In genomic region chr12:111143005-111143508, GRCm38 (mm10) we compare ENCODE assay signal across 10 mouse cellular contexts. TPM values are rescaled to one million over a fixed set of nuclear protein-coding genes. Genes with fewer than 3 reads are reported as not detected.
DNase-seq lines count a peak whose midpoint lies in the region; ATAC-seq and TF ChIP-seq lines count a peak whose summit lies in the region.
"Had no signal": no experiment of that assay in that cellular context is flagged by ENCODE, and none has a peak within 500 bp of the region (broad histone marks: within the 10 kb centered on the region; RNA-seq: fewer than 3 reads in every experiment).

No protein-coding gene starts in this region.

- no peaks in the 10 kb centered on the region for H3K27me3 ChIP-seq in intestine, postnatal 0 days (replicated peaks; ENCODE audit: control insufficient read depth, insufficient read depth, low read length)
- H3K27me3 ChIP-seq in midbrain, embryonic 13.5 days = 0 out of 2 replicates have a peak, but pooled peaks cover 5% of the 10 kb centered on the region
- H3K27me3 ChIP-seq: CH12.LX had no signal

- WGBS in intestine, postnatal 0 days = 32% methylated on average over 12 of the region's 12 CpGs
- WGBS in midbrain, embryonic 13.5 days = 6% methylated on average over 12 of the region's 12 CpGs

- no peaks in the 10 kb centered on the region for H3K4me1 ChIP-seq in intestine, postnatal 0 days (replicated peaks; ENCODE audit: control insufficient read depth, insufficient read depth, low read length)
- H3K4me1 ChIP-seq in midbrain, embryonic 13.5 days (replicated peaks) = peaks cover 31% of the 10 kb centered on the region

- no peak overlapping the region for H3K27ac ChIP-seq in intestine, postnatal 0 days (ENCODE audit: low read depth, low read length)
- H3K27ac ChIP-seq in midbrain, embryonic 13.5 days = peak overlapping the region; percentile 83

- H3K9ac ChIP-seq in intestine, postnatal 0 days (ENCODE audit: low read depth, low read length) = no peak overlapping the region
- peak overlapping the region; percentile 37 for H3K9ac ChIP-seq in midbrain, embryonic 13.5 days (replicated peaks)

- DNase-seq in frontal cortex, postnatal 25 days (ENCODE audit: low spot score in 2 of 2) = no peak
- peak; percentile 69 to 70 for DNase-seq in B cell, adult 2 months
- peak; percentile 72 for DNase-seq in embryo, embryonic 11 days
- no peak for DNase-seq in adrenal gland, adult 18-20 months (ENCODE audit: low spot score in 2 of 2)
- DNase-seq in gastrocnemius, postnatal 36 days = no peak

- H3K4me2 ChIP-seq in intestine, postnatal 0 days (replicated peaks; ENCODE audit: low read depth) = no peak overlapping the region
- peak overlapping the region; percentile 44 for H3K4me2 ChIP-seq in midbrain, embryonic 13.5 days (replicated peaks)

- H3K4me3 ChIP-seq in intestine, postnatal 0 days (ENCODE audit: low read depth, low read length) = no peak overlapping the region
- H3K4me3 ChIP-seq in midbrain, embryonic 13.5 days (replicated peaks) = peak overlapping the region; percentile 12

- H3K36me3 ChIP-seq in intestine, postnatal 0 days (ENCODE audit: control insufficient read depth, insufficient read depth) = no peaks in the 10 kb centered on the region
- H3K36me3 ChIP-seq in midbrain, embryonic 13.5 days = no peaks in the 10 kb centered on the region

- H3K9me3 ChIP-seq in intestine, postnatal 0 days (ENCODE audit: control insufficient read depth) = no peaks in the 10 kb centered on the region
- peaks cover 4% of the 10 kb centered on the region; the same call in 1 of the 2 replicates for H3K9me3 ChIP-seq in midbrain, embryonic 13.5 days

- intact Hi-C loops in gastrocnemius, postnatal 36 days (cut with DNase I) = no loop called here

- peak; percentile 49 for TF ChIP-seq CTCF in intestine, postnatal 0 days (IDR thresholded peaks at IDR 0.05; ENCODE audit: low read depth)

- peak; percentile 67; the same call in 1 of the 2 replicates for ATAC-seq in frontal cortex, adult (ENCODE audit: low TSS enrichment)
- no peak for ATAC-seq in intestine, postnatal 0 days
- peak; percentile 83 for ATAC-seq in midbrain, embryonic 13.5 days

RNA-seq across cellular contexts. Expression of gene Traf3, which starts 23.1 kb away (rescaled TPM):
- 3.4 and 4.0 TPM in 2 replicates for polyA plus RNA-seq in intestine, postnatal 0 days (2015; fragmentation: Nextera tagmentation; extraction: Ambion mirVana)
- polyA plus RNA-seq in midbrain, embryonic 13.5 days (2015; fragmentation: Nextera tagmentation; extraction: Ambion mirVana) = 15.7 and 19.7 TPM in 2 replicates
- 10 to 100 TPM; 18.8 to 23.8 TPM for total RNA-seq in adrenal gland, adult 18-20 months (2021)
- total RNA-seq in gastrocnemius, postnatal 36 days (2021) = 10 to 100 TPM; 10.1 to 10.7 TPM

RNA-seq across cellular contexts. Expression of gene 4930595D18Rik, which starts 41.2 kb away (rescaled TPM):
- polyA plus RNA-seq in intestine, postnatal 0 days (2015; fragmentation: Nextera tagmentation; extraction: Ambion mirVana) = not detected in 2 replicates
- not detected in 2 replicates for polyA plus RNA-seq in midbrain, embryonic 13.5 days (2015; fragmentation: Nextera tagmentation; extraction: Ambion mirVana)
- not detected for total RNA-seq in adrenal gland, adult 18-20 months (2021)
- not detected for total RNA-seq in gastrocnemius, postnatal 36 days (2021)
- total RNA-seq: CH12.LX had no signal
- polyA plus RNA-seq: large intestine, adult 2 months had no signal

Comparison
In these comparisons a context has a peak if more than half of its experiments do, and no peak if none do; other contexts are left out.
1. DNase-seq: peak in B cell, adult 2 months (2 of 2) and embryo, embryonic 11 days (single experiment); none in frontal cortex, postnatal 25 days (0 of 2), adrenal gland, adult 18-20 months (0 of 2) and gastrocnemius, postnatal 36 days (0 of 2).